Mouse (Mus musculus): ENCODE results near the gene Sytl1.

Gene Sytl1

GRCm38 (mm10) chr4:133247806-133248449, 15.0 kb downstream of the Sytl1 start:
- no peak for DNase-seq (ENCODE audit: low spot score in 2 of 2)

- DNase-seq (ENCODE audit: low spot score in 2 of 2), result no peak
Observed at GRCm38 (mm10) chr4:133247072-133247471, 15.8 kb downstream of the Sytl1 start.

GRCm38 (mm10) chr4:133244289-133244688, 18.6 kb downstream of the Sytl1 start:
- no peak for DNase-seq (ENCODE audit: low spot score in 2 of 2)

DNA sequence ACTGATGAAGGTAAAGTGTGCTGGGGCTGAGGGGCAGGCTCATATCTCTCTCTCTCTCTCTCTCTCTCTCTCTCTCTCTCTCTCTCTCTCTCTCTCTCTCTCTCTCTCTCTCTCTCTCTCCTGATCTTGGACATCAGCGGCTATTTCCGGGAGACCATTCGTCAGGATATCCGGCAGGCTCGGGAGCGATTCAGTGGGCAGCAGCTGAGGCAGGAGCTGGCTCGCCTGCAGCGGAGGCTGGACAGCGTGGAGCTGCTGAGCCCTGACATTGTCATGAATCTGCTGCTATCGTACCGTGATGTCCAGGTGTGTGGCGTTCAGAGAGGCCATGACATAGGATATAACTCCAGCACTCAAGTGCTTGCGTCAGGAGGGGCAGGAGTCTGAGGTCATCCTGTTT, 19.4 kb downstream of the Sytl1 start:
- no peak for DNase-seq (ENCODE audit: low spot score in 2 of 2)

GRCm38 (mm10) chr4:133242710-133243109, 20.2 kb downstream of the Sytl1 start:
- no peak for DNase-seq (ENCODE audit: low spot score in 2 of 2)

- no peak for DNase-seq (ENCODE audit: low spot score in 2 of 2)
Observed at GRCm38 (mm10) chr4:133241910-133242309, 21.0 kb downstream of the Sytl1 start.

DNA sequence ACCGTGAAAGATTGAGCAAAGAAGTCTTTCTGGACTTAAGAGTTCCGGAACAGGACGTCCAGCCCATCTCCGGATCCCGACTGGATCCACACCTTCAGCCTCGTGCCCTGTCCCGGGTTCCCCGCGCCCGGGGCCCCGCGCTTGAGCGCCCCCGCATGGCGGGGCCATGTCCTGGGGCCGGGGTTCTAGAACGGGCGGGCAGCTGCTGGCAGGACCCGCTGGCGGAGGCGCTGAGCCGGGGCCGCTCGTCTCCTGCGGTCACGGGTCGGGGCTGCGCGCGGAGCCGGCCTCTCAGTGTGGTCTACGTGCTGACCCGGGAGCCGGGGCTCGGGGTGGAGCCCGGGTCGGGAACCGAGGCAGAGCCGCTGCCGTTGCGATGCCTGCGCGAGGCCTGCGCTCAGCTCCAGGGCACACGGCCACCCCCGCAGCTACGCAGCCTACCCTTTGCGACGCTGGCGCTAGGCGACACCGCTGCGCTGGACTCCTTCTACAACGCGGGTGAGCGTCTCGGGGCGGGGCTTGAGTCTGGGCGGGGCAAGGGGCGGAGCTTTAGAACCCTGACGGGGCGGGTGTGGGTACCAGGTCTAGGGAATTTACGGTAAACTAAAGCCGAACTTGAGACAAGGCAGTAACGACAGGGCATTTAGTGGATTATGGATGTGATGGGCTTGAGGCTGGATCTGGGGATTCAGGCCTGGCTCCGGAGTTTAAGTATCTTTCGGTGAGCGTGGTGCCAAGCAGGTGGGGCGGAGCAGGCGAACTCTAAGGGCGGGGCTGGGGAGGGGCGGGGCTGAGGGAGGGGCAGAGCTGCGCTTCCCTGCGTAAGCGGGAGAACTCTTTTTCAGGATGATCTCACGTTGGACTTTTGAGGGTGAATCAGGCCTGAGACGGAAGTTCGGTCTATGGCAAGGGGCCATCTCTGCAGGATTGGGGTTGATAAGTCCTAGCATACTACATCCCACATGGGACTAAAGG, 21.7 kb downstream of the Sytl1 start:
- peak; percentile 76 to 78 for DNase-seq (ENCODE audit: low spot score in 2 of 2)

DNA sequence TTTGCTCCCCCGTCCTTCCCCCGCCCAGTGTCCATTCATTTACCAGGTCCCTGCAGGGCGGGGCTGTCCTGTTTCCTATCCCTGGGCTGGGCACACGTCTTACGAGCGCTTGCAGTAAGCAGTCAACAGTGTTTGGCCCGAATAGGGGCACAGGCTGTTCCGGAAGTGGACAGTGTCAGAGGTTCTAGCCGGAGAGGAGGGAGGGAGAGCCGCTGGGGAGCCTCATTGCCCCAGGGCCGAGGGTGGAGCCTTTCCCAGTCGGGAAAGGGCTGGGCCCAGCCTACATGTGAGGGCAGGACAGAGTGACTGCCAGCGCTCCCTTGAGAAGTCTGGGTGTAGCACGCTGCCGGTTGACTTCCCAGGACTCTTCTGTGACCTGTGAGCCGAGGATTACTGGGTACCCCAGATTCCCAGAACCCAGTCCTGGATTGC, 22.4 kb downstream of the Sytl1 start, which contains the start of gene Map3k6:
Map3k6 (plus strand) TSS at position 329 of the 432 bp plus-strand sequence.
- DNase-seq (ENCODE audit: low spot score in 2 of 2), result no peak

GRCm38 (mm10) chr4:133237911-133238310, 25.0 kb downstream of the Sytl1 start:
- no peak for DNase-seq (ENCODE audit: low spot score in 2 of 2)

- no peak for DNase-seq (ENCODE audit: low spot score in 2 of 2)
Observed at GRCm38 (mm10) chr4:133235415-133235814, 27.5 kb downstream of the Sytl1 start.

DNA sequence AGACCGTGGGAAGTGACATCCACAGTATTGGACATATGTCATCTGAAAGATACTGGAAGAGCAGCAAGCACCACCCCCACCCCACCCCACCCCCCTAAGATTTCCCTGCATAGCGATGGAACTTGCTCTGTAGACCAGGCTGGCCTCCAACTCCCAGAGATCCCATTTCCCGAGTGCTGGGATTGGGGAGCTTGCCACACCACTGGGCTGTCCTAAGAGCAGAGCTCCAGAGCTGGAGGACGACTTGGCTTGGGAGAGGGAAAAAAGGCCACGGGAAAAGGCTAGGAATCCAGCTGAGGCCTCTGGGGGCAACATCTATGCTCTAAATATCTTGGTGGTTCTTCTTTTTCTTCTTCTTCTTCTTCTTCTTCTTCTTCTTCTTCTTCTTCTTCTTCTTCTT, 28.1 kb downstream of the Sytl1 start:
- DNase-seq (ENCODE audit: low spot score in 2 of 2), result no peak

- no peak for DNase-seq (ENCODE audit: low spot score in 2 of 2)
Observed at GRCm38 (mm10) chr4:133233285-133233976, 29.5 kb downstream of the Sytl1 start.

DNA sequence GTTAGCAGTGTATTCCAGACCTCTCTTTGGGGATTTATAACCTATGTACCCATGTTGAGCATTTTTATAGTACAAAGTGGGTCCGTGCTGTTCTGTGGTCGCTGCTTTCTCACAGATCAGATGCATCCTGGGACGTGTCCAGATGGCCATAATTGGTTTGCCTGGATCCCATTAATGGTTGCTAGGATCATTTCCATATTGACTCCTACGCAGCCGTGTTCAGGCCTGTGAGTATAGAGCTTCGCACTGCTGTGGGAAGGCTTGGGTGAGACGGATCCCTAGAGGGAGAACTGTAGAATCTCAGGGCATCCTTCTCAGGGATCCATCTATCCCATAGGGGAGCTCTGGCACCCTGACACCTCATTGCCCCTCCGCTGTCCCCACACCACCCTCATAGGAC, 33.3 kb downstream of the Sytl1 start:
- DNase-seq (ENCODE audit: low spot score in 2 of 2), result no peak

DNA sequence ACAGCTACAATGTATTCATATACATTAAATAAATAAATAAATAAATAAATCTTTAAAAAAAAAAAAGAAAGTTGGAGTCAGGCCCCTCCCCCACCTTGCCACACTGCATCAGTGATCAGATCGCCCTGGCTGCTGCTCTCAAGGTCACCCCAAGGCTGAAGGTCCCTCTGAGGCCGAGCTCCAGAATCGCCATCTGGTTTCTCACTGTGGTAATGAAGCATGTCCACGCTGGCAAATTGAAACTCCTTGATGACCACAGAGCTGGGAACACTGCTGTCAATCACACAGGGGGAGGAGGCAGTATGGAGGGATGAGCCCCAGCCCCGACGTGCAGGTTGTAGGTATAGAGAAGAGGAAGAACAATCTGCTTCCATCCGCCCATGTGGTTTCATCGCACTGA, 35.3 kb downstream of the Sytl1 start:
- no peak for DNase-seq (ENCODE audit: low spot score in 2 of 2)

DNA sequence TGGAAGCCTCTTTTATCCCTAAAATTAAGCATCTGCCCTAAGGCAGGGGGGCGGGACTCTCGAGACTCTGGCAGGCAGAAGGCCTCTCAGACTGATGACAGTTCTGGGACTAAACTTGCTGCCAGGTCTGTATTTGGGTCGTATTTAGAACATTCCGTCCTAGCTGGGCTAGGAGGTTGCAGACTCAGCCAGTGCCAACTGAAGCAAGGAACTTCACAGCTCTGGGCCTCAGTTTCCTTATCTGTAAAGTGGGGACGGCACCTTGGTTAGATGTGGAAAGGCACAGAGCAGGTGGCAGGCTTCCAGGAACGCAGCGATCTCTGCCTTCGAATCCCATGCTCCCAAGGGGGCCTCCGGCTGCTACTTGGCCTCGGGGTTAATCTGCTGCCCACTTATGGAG, 36.8 kb downstream of the Sytl1 start:
- DNase-seq (ENCODE audit: low spot score in 2 of 2), result no peak

- no peak for DNase-seq (ENCODE audit: low spot score in 2 of 2)
Observed at GRCm38 (mm10) chr4:133223875-133224274, 39.0 kb downstream of the Sytl1 start.

- no peak for DNase-seq (ENCODE audit: low spot score in 2 of 2)
Observed at GRCm38 (mm10) chr4:133221701-133222100, 41.2 kb downstream of the Sytl1 start.

GRCm38 (mm10) chr4:133220656-133221055, 42.3 kb downstream of the Sytl1 start:
- no peak for DNase-seq (ENCODE audit: low spot score in 2 of 2)

- no peak for DNase-seq (ENCODE audit: low spot score in 2 of 2)
Observed at GRCm38 (mm10) chr4:133218745-133219144, 44.2 kb downstream of the Sytl1 start.

DNA sequence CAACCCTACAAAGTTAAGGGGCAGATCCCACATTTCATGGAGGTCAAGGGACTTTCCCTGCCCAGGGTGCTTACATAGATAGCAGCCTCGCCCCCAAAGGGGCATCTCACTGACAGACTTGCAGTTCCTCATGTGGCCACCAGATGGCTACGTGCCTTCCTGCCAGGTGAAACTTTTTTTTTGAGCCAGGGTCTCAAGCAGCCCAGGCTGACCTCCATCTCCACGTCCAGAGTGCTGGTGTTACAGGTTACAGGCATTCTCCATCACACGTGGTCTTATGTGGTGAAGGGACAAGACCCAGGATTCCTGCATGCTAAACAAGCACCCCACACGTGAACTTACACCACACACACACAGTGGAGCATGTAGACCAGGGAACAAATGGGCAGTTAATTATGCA, 45.3 kb downstream of the Sytl1 start:
- DNase-seq (ENCODE audit: low spot score in 2 of 2), result peak in 1 of 2 experiments; percentile 42

DNA sequence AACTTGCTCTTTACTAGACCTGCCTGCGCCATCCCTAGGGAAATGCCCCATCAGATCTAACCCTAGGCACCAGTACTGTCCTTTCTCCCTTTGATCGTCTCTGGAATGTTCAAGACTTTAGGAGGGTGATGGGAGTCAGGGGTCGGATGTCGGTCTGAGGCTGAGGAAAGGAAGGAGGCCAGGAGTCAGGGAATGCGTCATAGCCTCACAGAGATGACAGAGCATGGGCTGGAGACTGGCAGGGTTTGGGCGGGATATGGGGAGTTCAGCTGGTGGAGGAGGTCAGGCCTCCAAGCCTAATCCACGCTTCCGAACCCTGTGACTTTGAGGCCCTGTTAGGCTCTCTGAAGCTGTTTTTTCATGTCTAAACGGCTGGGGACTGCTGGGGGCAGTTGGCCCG, 49.3 kb downstream of the Sytl1 start:
- DNase-seq (ENCODE audit: low spot score in 2 of 2), result no peak

DNA sequence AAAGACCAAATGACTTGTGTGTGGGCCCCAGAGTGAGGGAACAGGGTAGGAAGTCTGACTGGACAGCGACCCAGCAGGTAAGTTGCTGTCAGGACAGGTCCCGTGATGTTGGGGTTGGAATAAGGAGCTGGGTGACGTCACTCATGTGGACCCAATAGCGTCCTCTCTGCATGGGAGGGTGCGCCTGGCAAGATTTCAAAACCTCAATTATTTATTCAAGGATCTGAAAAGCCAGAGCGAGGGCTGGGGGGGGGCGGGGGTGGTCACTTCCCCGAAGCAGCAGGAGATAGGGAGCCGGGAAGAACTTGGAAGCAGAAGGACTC, 49.7 kb downstream of the Sytl1 start:
- no peak for DNase-seq (ENCODE audit: low spot score in 2 of 2)

Measured in frontal cortex, postnatal 25 days (tissue).